Comparison of ENCODE assay signal across 8 mouse cellular contexts in genomic region chr1:181143609-181143949, GRCm38 (mm10). TPM values are rescaled to one million over a fixed set of nuclear protein-coding genes. Genes with fewer than 3 reads are reported as not detected.
DNase-seq lines count a peak whose midpoint lies in the region; ATAC-seq and TF ChIP-seq lines count a peak whose summit lies in the region.

No protein-coding gene starts in this region.

- TF ChIP-seq CTCF in lung, adult 2 months (IDR thresholded peaks at IDR 0.05; ENCODE audit: insufficient read depth, low read length) = no peak

- ATAC-seq in embryonic facial prominence, embryonic 14.5 days (ENCODE audit: low read depth) = peak; percentile 3
- ATAC-seq in neural tube, embryonic 13.5 days (ENCODE audit: low read depth) = peak; percentile 48; the same call in 1 of the 2 replicates

- H3K4me2 ChIP-seq in embryonic facial prominence, embryonic 14.5 days (ENCODE audit: low read depth, low read length) = peak overlapping the region; percentile 76
- peak overlapping the region; percentile 75 for H3K4me2 ChIP-seq in neural tube, embryonic 13.5 days

- H3K9ac ChIP-seq in embryonic facial prominence, embryonic 14.5 days (ENCODE audit: low read depth, low read length) = peak overlapping the region; percentile 78
- peak overlapping the region; percentile 82 for H3K9ac ChIP-seq in neural tube, embryonic 13.5 days

- H3K36me3 ChIP-seq in embryonic facial prominence, embryonic 14.5 days (ENCODE audit: control insufficient read depth, insufficient read depth, low read length) = peaks cover 31% of the 10 kb centered on the region
- H3K36me3 ChIP-seq in limb, embryonic 10.5 days = peaks cover 40% of the 10 kb centered on the region
- peaks cover 30% of the 10 kb centered on the region for H3K36me3 ChIP-seq in neural tube, embryonic 13.5 days

- no peaks in the 10 kb centered on the region for H3K27me3 ChIP-seq in embryonic facial prominence, embryonic 14.5 days (replicated peaks; ENCODE audit: control insufficient read depth, insufficient read depth, low read length)
- no peaks in the 10 kb centered on the region for H3K27me3 ChIP-seq in limb, embryonic 10.5 days (ENCODE audit: low read depth, poor library complexity, severe bottlenecking)
- no peaks in the 10 kb centered on the region for H3K27me3 ChIP-seq in neural tube, embryonic 13.5 days

- peak overlapping the region; percentile 84 for H3K27ac ChIP-seq in embryonic facial prominence, embryonic 14.5 days (replicated peaks; ENCODE audit: low read depth, low read length)
- peak overlapping the region; percentile 89 for H3K27ac ChIP-seq in limb, embryonic 10.5 days
- H3K27ac ChIP-seq in neural tube, embryonic 13.5 days (replicated peaks) = peak overlapping the region; percentile 77

- TF ChIP-seq POLR2A in lung, adult 2 months (IDR thresholded peaks at IDR 0.05; ENCODE audit: borderline replicate concordance, extremely low read depth, low read depth, low read length) = no peak

- DNase-seq in lung, adult 2 months = no peak
- DNase-seq in lung, postnatal 4 days = no peak
- DNase-seq in embryonic facial prominence, embryonic 14.5 days (ENCODE audit: low spot score) = no peak
- no peak for DNase-seq in limb, embryonic 10.5 days (ENCODE audit: low spot score)
- DNase-seq in left cerebral cortex, adult 18-20 months (ENCODE audit: low spot score in 2 of 2) = no peak
- no peak for DNase-seq in frontal cortex, postnatal 14 days (ENCODE audit: low spot score in 2 of 2)
- no peak for DNase-seq in thymus, postnatal 25 days

- H3K4me3 ChIP-seq in lung, adult 2 months (replicated peaks; ENCODE audit: extremely low read depth, low read depth, low read length) = peak overlapping the region; percentile 80
- peak overlapping the region; percentile 87 for H3K4me3 ChIP-seq in embryonic facial prominence, embryonic 14.5 days (ENCODE audit: low read depth, low read length)
- H3K4me3 ChIP-seq in limb, embryonic 10.5 days = peak overlapping the region; percentile 87
- H3K4me3 ChIP-seq in neural tube, embryonic 13.5 days = peak overlapping the region; percentile 76

- under 1% methylated on average over 12 of the region's 12 CpGs for WGBS in lung, adult 2 months
- under 1% methylated on average over 12 of the region's 12 CpGs for WGBS in embryonic facial prominence, embryonic 14.5 days
- 1% methylated on average over 12 of the region's 12 CpGs for WGBS in limb, embryonic 10.5 days
- under 1% methylated on average over 12 of the region's 12 CpGs for WGBS in neural tube, embryonic 13.5 days

- peaks cover 8% of the 10 kb centered on the region; the same call in 1 of the 2 replicates for H3K4me1 ChIP-seq in lung, adult 2 months (ENCODE audit: control insufficient read depth, insufficient read depth, low read length)
- peaks cover 12% of the 10 kb centered on the region for H3K4me1 ChIP-seq in embryonic facial prominence, embryonic 14.5 days (ENCODE audit: control insufficient read depth, insufficient read depth, low read length)
- peaks cover 26% of the 10 kb centered on the region for H3K4me1 ChIP-seq in limb, embryonic 10.5 days
- peaks cover 25% of the 10 kb centered on the region for H3K4me1 ChIP-seq in neural tube, embryonic 13.5 days (replicated peaks)

- no peaks in the 10 kb centered on the region for H3K9me3 ChIP-seq in embryonic facial prominence, embryonic 14.5 days (ENCODE audit: control insufficient read depth, low read length)
- H3K9me3 ChIP-seq in limb, embryonic 10.5 days (replicated peaks) = no peaks in the 10 kb centered on the region
- no peaks in the 10 kb centered on the region for H3K9me3 ChIP-seq in neural tube, embryonic 13.5 days

RNA-seq across cellular contexts. Expression of gene Nvl, which starts 0.4 kb away (rescaled TPM):
- 5.7 and 7.4 TPM in 2 replicates for polyA plus RNA-seq in lung, adult 2 months (2012; rRNA removed)
- polyA plus RNA-seq in embryonic facial prominence, embryonic 14.5 days (2014; fragmentation: Nextera tagmentation; extraction: Ambion mirVana) = 28.7 and 33.8 TPM in 2 replicates
- 44.7 and 49.2 TPM in 2 replicates for polyA plus RNA-seq in limb, embryonic 10.5 days (2016; fragmentation: Nextera tagmentation; extraction: Ambion mirVana)
- polyA plus RNA-seq in neural tube, embryonic 13.5 days (2015; fragmentation: Nextera tagmentation; extraction: Ambion mirVana) = 38.8 and 40.4 TPM in 2 replicates
- 10 to 100 TPM; 30.0 to 31.9 TPM for total RNA-seq in left cerebral cortex, adult 18-20 months (2021)

RNA-seq across cellular contexts. Expression of gene Cnih4, which starts 0.9 kb away (rescaled TPM):
- 10.0 and 11.4 TPM in 2 replicates for polyA plus RNA-seq in lung, adult 2 months (2012; rRNA removed)
- polyA plus RNA-seq in embryonic facial prominence, embryonic 14.5 days (2014; fragmentation: Nextera tagmentation; extraction: Ambion mirVana) = 89.8 and 101 TPM in 2 replicates
- polyA plus RNA-seq in limb, embryonic 10.5 days (2016; fragmentation: Nextera tagmentation; extraction: Ambion mirVana) = 111 and 119 TPM in 2 replicates
- 61.0 and 65.5 TPM in 2 replicates for polyA plus RNA-seq in neural tube, embryonic 13.5 days (2015; fragmentation: Nextera tagmentation; extraction: Ambion mirVana)
- total RNA-seq in left cerebral cortex, adult 18-20 months (2021) = 10 to 100 TPM; 28.7 to 33.3 TPM
